Mouse (Mus musculus) liver, postnatal 0 days (tissue): ENCODE data around the gene Cyp1a1.

ENCODE experiments used
- CTCF ChIP-seq: sonication (generic); IDR thresholded peaks from 2 replicates; pipeline ENCODE4 v1.5.1; 2016; ENCODE audit warnings: antibody characterized with exemption, low read depth
- EP300 ChIP-seq: IDR thresholded peaks from 2 replicates; pipeline ENCODE4 v1.6.1; 2016; ENCODE audit warnings: antibody characterized with exemption, low read depth, mild to moderate bottlenecking

GRCm38 (mm10) chr9:57747067-57747466, 59.3 kb downstream of the Cyp1a1 start:
- TF ChIP-seq EP300, result no peak
- TF ChIP-seq CTCF, result no peak
